Mouse (Mus musculus): ENCODE data around the gene Ubxn6.

Ubxn6 gene

DNA sequence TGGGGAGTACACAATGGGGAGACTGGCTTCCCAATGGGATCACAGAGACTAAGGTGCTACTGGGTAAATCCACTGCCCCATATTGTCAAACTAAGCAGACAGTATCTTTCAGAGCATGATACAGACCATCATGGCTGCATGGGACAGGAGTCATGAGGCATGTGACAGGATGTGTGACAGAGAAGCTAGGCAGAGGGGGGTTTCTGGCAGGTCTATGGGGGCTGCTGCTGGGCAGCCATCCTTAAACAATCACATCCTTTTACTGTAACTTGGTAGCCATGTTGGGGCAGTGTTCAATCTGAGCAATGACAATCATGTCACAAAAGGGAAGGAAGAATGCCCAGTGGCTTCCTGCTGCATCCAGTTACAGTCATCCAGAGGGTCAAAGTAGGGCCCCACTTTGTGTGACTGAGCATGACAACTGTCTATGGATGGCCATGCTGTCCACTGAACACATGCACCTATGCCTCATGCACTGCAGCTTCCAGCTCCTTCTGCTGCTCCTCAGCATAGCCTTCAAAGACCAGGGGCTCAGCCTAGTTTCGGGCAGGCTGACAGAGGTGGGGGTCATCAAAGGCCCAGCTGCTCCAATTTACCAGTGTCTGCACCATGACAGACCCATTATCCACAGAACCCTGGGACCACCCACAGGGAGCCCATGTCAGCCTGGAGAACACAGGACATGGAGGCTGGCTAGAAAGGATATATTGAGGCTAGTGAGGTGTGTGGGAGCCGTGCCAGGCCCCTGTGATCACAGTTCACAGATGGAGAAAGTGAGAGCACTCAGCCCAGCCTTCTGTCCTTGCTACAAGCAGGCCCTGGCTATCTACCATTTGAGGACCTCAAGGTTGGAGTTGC is 52.5 kb downstream of the Ubxn6 start:
- DNase-seq = peak; percentile 70

DNA sequence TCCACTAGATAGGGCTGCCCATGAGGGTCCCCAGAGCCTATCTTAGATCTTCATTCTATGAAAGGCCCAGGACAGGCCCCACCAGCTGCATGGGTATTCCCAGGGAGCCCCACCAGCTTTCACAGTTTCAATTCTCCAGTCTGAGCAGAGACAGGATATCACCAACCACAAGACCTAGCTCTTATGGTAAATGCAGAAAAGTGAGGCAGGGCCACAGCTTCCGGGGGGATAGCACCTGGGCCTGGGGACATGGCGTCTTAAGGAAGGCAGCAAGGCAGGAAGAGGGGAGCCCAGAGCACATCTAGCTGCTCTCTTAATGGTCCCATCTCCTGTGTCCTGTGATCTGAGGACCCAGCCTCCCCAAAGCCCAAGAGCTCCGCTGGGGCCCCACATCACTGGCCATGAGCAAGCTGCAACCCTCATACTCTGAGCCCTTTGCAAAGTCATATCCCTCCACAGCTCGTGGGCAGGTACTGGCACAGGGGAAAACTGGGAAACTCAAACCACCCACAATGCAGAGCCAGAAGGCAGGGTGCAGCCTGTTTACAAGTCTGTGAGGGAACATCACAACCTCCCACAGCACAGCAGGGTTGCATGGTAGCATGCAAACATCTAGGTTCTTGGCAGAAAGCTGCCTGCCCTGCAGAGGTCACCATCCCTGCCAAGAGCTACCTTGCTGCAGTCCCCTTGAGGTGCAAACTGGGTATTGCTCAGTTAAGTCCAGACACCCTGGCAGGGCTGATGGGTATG is 53.5 kb downstream of the Ubxn6 start:
- DNase-seq = peak; percentile 37

DNA sequence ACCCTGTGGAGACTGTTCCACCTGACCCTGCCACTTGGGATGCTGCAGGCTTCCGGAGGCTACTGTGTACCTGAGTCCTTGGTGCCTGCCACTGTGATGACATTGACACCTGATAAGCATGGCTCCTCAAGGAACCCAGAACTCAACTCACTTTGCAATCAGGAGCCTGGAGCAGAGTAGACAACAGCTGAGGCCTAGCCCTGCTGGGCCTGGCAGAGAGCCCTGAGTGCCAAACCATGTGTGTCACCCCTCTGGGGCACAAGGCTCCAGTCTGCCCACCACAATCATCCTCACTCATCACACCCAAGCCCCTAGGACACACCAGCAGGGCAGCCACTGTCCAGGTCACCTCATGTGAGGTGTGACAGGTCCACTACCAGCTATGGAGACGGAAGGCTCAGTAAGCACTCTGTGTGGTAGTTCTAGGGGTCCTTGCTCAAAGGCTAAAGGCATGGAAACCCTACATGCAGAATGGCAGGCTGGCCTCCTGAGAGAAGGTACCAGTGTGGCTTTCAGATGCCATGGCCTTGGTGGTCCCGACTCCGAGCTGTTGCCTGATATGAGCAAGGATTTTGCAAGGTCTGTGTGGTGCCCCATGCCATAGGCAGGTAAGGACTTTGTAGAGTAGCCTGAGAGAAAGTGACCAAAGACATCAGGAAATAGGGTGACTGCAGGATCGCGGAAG is 54.3 kb downstream of the Ubxn6 start:
- no peak for DNase-seq

DNA sequence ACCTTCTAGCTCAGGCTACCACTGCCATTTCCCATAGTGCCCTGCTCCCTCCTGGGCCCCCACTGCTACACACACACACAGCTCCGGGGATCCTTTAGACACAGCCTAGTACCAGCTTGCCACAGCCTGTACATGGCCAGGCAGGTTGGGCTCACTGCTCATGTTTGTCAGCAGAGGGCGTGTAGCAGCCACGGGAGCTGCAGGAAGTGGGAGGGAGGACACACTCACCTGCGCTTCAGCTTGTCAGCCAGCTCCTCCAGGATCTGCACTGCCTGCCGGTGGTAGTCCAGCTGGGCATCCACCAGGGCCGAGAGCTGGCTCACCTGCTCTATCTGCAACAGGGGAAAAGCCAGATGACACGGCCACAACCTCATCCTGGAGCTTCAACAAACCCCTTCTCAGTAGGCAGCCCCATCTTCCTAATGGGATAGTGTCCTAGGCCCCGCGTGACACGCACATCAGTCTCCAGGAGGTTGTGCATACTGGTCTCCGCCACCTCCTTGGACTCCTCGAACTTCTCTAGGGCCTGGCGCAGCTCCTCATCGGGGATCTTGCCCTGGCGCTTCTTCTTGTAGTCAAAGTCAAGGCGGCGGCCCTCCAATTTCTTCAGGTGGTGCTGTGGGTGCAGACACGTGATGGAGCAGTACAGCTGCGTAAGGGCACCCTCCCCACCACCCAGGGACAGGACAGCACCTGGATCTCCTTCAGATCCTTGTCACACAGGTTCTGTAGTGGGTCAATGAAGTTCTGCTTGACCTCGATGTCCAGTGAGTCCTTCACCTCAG is 56.3 kb downstream of the Ubxn6 start:
- peak; percentile 78 for DNase-seq

DNA sequence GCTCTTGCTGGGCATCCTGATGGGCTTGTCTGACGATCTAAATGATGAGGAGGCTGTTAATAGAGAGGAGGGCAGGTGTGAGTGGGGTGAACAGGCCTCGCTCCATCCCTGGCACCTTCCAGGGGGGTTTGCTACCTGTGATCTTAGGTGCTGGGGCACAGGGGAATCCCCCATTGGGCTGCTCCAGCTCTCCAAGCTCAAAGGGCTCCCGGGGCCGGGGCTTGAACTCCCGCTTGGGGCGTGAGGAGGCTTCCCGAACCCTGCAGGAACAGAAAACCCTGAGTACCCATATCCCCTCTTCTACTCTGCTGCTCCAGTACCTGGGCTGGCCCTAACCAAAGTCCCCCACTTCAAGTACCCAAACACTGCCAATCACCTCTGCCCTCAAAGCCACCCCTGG is 57.0 kb downstream of the Ubxn6 start:
- peak; percentile 51 for DNase-seq

Data from cerebellum, adult 8-10 months (tissue).